Mouse (Mus musculus) E14TG2a.4 (cell line): Measurements from ENCODE around the gene Aar2.
"Not testable (repeated sequence)": the region's sequence is repeated elsewhere in the genome, so short reads cannot be mapped to it uniquely, and the experiment has no call there.

ENCODE experiments used
- H3K27me3 ChIP-seq: 2 replicates; pipeline ENCODE4 v1.6.1; 2014; ENCODE audit warnings: low read length, control low read depth; ENCODE audit not compliant: insufficient read depth
- H3K36me3 ChIP-seq: 2 replicates; pipeline ENCODE4 v1.6.1; 2014; ENCODE audit warnings: low read length, control low read depth; ENCODE audit not compliant: insufficient read depth
- H3K4me1 ChIP-seq: replicated peaks from 2 replicates; pipeline ENCODE4 v1.6.1; 2014; ENCODE audit warnings: low read depth, low read length, control low read depth
- H3K4me3 ChIP-seq: replicated peaks from 2 replicates; pipeline ENCODE4 v1.5.1; 2014; ENCODE audit warnings: mild to moderate bottlenecking, low read length
- H3K9me3 ChIP-seq: 2 replicates; pipeline ENCODE4 v1.6.1; 2014; ENCODE audit warnings: low read length, control low read depth
- CTCF ChIP-seq: conservative IDR thresholded peaks from 2 replicates; pipeline ENCODE4 v1.5.1; 2014; ENCODE audit warnings: low read length
- NANOG ChIP-seq: IDR thresholded peaks from 2 replicates; pipeline ENCODE4 v1.6.1; 2014; ENCODE audit warnings: borderline replicate concordance, low read length, mixed read lengths
- POU5F1 ChIP-seq: IDR thresholded peaks from 2 replicates; pipeline ENCODE4 v1.6.1; 2014; ENCODE audit warnings: low read length, borderline replicate concordance

Gene Aar2

GRCm38 (mm10) chr2:156547123-156547891 lies at the start of gene Aar2:
Gene Aar2 (plus strand): TSS chr2:156547584.
- TF ChIP-seq CTCF = no peak
- TF ChIP-seq NANOG = no peak
- no peak for TF ChIP-seq POU5F1
- Histone ChIP-seq H3K9me3 (no peaks in the 10 kb centered on the region), H3K36me3 (peaks cover 31% of the 10 kb centered on the region), H3K27me3 (no peaks in the 10 kb centered on the region), H3K4me1 (peaks cover 30% of the 10 kb centered on the region), H3K4me3 (peak within 1 kb of the TSS; percentile 88)

- TF ChIP-seq CTCF (peak; percentile 84), POU5F1 (no peak)
- H3K36me3 ChIP-seq = peaks cover 71% of the 10 kb centered on the region
- no peaks in the 10 kb centered on the region for H3K27me3 ChIP-seq
- no peak overlapping the region for H3K4me3 ChIP-seq
- no peaks in the 10 kb centered on the region for H3K9me3 ChIP-seq
- peaks cover 13% of the 10 kb centered on the region for H3K4me1 ChIP-seq
Observed at GRCm38 (mm10) chr2:156497915-156498314, 49.5 kb upstream of the Aar2 start.

GRCm38 (mm10) chr2:156501025-156501424 lies 46.4 kb upstream of the Aar2 start:
- H3K9me3 ChIP-seq = no peaks in the 10 kb centered on the region
- TF ChIP-seq CTCF = no peak
- TF ChIP-seq NANOG = no peak
- TF ChIP-seq POU5F1 = no peak
- H3K4me1 ChIP-seq = peaks cover 7% of the 10 kb centered on the region
- H3K36me3 ChIP-seq = peaks cover 74% of the 10 kb centered on the region
- H3K4me3 ChIP-seq = no peak overlapping the region
- H3K27me3 ChIP-seq = no peaks in the 10 kb centered on the region

GRCm38 (mm10) chr2:156505533-156505932 lies 41.9 kb upstream of the Aar2 start:
- H3K36me3 ChIP-seq = peaks cover 84% of the 10 kb centered on the region
- H3K4me3 ChIP-seq = no peak overlapping the region
- no peaks in the 10 kb centered on the region for H3K27me3 ChIP-seq
- peaks cover 11% of the 10 kb centered on the region for H3K4me1 ChIP-seq
- H3K9me3 ChIP-seq = no peaks in the 10 kb centered on the region
- TF ChIP-seq NANOG = no peak
- TF ChIP-seq POU5F1 = no peak
- TF ChIP-seq CTCF = no peak

- TF ChIP-seq NANOG = no peak
- TF ChIP-seq POU5F1 = no peak
- TF ChIP-seq CTCF = no peak
Observed at GRCm38 (mm10) chr2:156512028-156512427, 35.4 kb upstream of the Aar2 start.

GRCm38 (mm10) chr2:156512561-156512960 lies 34.8 kb upstream of the Aar2 start:
- Histone ChIP-seq H3K27me3 (no peaks in the 10 kb centered on the region), H3K9me3 (no peaks in the 10 kb centered on the region), H3K4me3 (no peak overlapping the region), H3K4me1 (peaks cover 44% of the 10 kb centered on the region), H3K36me3 (peaks cover 59% of the 10 kb centered on the region)
- TF ChIP-seq CTCF (no peak), POU5F1 (no peak), NANOG (no peak)

More at GRCm38 (mm10) chr2:156512028-156512427, 35.4 kb upstream of the Aar2 start:
- no peaks in the 10 kb centered on the region for H3K27me3 ChIP-seq
- peaks cover 44% of the 10 kb centered on the region for H3K4me1 ChIP-seq
- no peaks in the 10 kb centered on the region for H3K9me3 ChIP-seq
- H3K4me3 ChIP-seq = no peak overlapping the region
- peaks cover 65% of the 10 kb centered on the region for H3K36me3 ChIP-seq

- H3K4me1 ChIP-seq = peaks cover 37% of the 10 kb centered on the region
- no peak overlapping the region for H3K4me3 ChIP-seq
- H3K36me3 ChIP-seq = peaks cover 61% of the 10 kb centered on the region
- H3K9me3 ChIP-seq = no peaks in the 10 kb centered on the region
- no peak for TF ChIP-seq CTCF
- TF ChIP-seq NANOG = no peak
- TF ChIP-seq POU5F1 = no peak
- H3K27me3 ChIP-seq = no peaks in the 10 kb centered on the region
Observed at GRCm38 (mm10) chr2:156515102-156515501, 32.3 kb upstream of the Aar2 start.

GRCm38 (mm10) chr2:156515565-156516185 lies 31.7 kb upstream of the Aar2 start:
- Histone ChIP-seq H3K36me3 (peaks cover 60% of the 10 kb centered on the region), H3K4me1 (peaks cover 40% of the 10 kb centered on the region), H3K4me3 (no peak overlapping the region), H3K27me3 (no peaks in the 10 kb centered on the region), H3K9me3 (no peaks in the 10 kb centered on the region)
- TF ChIP-seq POU5F1 (no peak), NANOG (no peak), CTCF (peak; percentile 80)

- H3K4me3 ChIP-seq, H3K9me3 ChIP-seq, H3K27me3 ChIP-seq: not testable (repeated sequence)
- Histone ChIP-seq H3K4me1 (peaks cover 35% of the 10 kb centered on the region), H3K36me3 (peaks cover 63% of the 10 kb centered on the region)
Observed at GRCm38 (mm10) chr2:156516678-156517077, 30.7 kb upstream of the Aar2 start.
